Mouse (Mus musculus) left cerebral cortex, postnatal 10 days (tissue): Measurements from ENCODE around the gene Angptl1. TPM values are rescaled to one million over a fixed set of nuclear protein-coding genes. Genes with fewer than 3 reads are reported as not detected.

ENCODE experiments used
- DNase-seq, 2 experiments: peaks; one replicate each; pipeline ENCODE4 v3.0.0; 2021 to 2022; ENCODE audit warnings: low spot score in 2 of 2, mixed read lengths in 1 of 2; ENCODE audit errors: extremely low spot score in 1 of 2
- intact Hi-C: fragments of 180-260 bp; cut with DNase I; formaldehyde crosslinking; loops from one replicate; pipeline ENCODE4 v1.15.1; 2025
- total RNA-seq, 2 experiments: library from RNA; stranded (reverse); gene quantifications; 2 replicates each; pipeline ENCODE4 v1.2.3; 2021

The Angptl1 gene
- 1 to 10 TPM in 1 of 2 experiments, under 1 TPM in 1; 0.81 to 1.0 TPM for total RNA-seq

- intact Hi-C loops = no loop called here
- no peak for DNase-seq
Observed at GRCm38 (mm10) chr1:156838177-156838576, at the start of gene Angptl1. Gene Angptl1, plus strand, starts transcription at chr1:156838562.

DNA sequence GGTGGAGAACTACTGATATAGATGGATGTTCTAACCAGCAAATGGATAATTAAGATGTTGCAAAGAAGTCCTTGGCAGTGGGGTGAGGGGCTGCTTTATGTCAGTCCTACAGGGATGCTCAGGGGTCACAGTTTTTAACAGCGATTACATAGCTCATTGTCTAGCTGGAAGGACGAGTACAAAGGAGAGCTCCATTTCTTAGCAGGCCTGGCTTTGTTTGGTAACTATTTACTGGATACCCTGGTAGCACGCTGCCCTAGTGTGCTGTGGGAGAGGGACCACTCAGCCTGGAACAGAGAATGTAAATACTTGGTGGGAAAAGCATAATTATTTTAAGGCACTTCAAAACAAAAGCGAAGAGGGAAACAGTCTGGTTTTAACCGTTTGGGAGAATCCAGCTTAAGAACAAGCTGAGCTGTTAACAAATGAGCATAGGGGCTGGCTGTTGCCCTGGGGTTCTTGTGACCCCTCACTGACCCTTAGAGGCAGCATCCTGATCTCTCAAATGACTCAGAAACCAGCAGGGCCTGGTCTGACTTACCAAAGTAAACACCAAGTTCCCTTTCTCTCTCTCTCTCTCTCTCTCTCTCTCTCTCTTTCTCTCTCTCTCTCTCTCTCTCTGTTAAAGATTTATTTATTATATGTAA, 48.4 kb upstream of the Angptl1 start:
- DNase-seq = no peak
- intact Hi-C loops = no loop called here

GRCm38 (mm10) chr1:156796251-156796650, 42.1 kb upstream of the Angptl1 start:
- DNase-seq = no peak
- intact Hi-C loops = no loop called here

GRCm38 (mm10) chr1:156801276-156801675, 37.1 kb upstream of the Angptl1 start:
- intact Hi-C loops = no loop called here
- DNase-seq = no peak

GRCm38 (mm10) chr1:156808332-156808731, 30.0 kb upstream of the Angptl1 start:
- DNase-seq = no peak
- intact Hi-C loops = loop anchor here (5.0 kb wide), 1 partner anchor 56 kb away; no protein-coding TSS in a partner anchor

- DNase-seq = no peak
- intact Hi-C loops = no loop called here
Observed at GRCm38 (mm10) chr1:156811928-156812327, 26.4 kb upstream of the Angptl1 start.

GRCm38 (mm10) chr1:156812716-156813115, 25.6 kb upstream of the Angptl1 start:
- no peak for DNase-seq
- intact Hi-C loops = no loop called here

DNA sequence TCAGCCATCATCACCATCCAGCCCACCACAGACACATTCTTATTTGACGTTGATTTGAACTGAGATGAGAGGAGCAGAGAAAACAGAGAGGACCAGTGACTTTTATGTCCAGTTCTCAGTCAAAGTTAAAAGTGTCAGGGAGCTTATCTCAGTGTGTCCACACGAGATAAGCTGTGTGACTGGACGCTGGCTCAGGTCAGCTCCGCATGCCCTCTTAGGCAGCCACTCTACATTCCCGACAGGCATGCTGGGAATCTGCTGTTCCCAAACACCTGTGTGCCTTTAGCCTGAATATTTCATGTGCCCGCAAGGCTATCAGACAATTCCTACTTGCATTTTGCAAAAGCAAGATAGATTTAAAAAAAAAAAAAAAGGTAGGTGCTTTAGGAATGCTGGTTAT, 24.9 kb upstream of the Angptl1 start:
- intact Hi-C loops = no loop called here
- DNase-seq = no peak

GRCm38 (mm10) chr1:156819236-156819635, 19.1 kb upstream of the Angptl1 start:
- intact Hi-C loops = no loop called here
- no peak for DNase-seq

- peak; percentile 7 to 53 for DNase-seq
- intact Hi-C loops = no loop called here
Observed at GRCm38 (mm10) chr1:156838695-156839094, 333 bp downstream of the Angptl1 start.

DNA sequence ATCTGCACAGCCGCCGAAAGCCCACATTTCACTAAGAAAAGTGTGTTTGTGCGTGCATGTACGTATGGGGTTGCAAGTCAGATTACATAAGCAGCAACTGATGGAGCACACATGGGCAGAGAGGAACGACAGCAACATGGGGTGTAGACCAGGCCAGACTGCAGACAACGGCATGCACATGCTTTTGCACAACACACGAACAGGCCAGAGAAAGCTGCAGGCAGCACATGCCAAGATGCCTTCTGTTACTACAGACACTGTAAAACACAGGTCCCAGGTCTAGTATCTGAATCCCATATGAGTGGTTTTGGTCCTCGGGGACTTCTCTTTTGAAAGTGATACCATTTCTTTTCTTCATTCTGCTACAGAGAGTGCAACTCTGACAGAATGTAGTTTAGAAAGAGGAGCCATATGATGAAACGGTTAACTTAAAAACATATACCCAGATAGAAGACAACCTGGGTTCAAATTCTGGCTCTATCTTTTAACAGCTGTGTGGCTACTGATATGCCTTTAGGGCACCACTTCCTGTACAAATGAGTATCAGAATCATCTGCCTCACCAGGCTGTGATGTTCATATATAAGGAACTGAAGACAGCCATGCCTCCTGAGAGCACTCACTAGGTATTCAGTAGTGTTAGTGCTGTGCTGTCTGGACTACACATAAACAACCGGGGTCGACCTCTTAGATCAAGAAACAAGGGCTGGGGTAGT, 3.4 kb downstream of the Angptl1 start:
- DNase-seq = no peak
- intact Hi-C loops = no loop called here

GRCm38 (mm10) chr1:156847098-156847497, 8.7 kb downstream of the Angptl1 start:
- intact Hi-C loops = no loop called here
- DNase-seq = no peak

DNA sequence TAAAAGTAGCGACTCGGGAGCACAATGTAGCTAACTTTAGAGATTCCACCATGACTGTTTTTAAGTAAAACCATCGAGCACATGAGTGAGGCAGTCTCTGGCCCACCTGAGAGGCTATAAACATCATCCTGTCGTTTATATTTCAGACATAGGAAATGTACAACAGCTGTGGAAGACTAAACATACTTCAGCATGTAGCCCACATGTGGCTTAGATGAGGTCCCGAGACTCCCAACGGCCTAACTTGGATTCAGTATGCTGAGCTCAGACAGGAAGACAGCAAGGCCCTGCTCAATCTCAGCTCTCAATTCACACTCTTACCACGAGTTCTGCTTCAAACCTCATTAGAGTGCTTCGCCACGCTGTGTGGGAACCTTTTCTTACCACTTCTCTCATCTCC, 14.0 kb downstream of the Angptl1 start:
- intact Hi-C loops = no loop called here

DNA sequence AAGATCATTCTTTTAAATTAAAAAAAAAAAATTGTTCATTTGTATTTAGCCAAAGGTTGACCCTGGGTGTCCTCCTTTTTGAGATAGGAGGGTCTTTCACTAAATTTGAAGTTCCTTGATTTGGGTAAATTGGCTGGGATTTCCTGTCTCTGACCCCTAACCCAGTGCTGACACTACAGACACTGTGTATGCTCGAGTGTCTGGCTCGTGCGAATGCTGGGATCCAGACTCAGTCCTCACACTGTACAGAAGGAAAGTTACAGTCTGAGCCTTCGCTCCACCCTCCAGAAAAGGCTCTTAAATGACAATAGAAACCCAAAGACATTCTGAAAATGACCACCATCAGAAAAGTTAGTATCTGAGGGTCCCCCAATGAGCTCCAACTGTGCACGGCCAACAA, 14.5 kb downstream of the Angptl1 start:
- intact Hi-C loops = no loop called here
- no peak for DNase-seq

More for the DNA sequence above, 14.0 kb downstream of the Angptl1 start:
- no peak for DNase-seq

GRCm38 (mm10) chr1:156854558-156854957, 16.2 kb downstream of the Angptl1 start:
- no peak for DNase-seq
- intact Hi-C loops = no loop called here

DNA sequence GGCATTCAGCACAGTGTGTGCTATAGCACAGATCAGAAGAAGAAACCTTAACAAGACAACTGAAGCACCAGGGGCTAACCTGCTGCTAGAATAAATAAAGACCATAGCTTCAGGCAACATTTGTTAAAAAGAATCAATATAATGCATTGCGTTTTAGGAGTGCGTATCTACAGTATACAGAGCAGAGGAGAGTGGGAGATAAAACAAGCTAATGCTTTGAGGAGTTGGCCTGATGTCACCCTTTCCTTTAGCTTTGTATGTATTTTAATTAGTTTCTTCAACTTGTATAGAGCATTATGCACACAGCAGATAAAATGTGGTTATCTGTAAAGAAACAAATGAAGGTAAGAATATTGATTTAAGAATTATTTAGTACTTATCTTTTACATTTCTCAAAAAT, 18.3 kb downstream of the Angptl1 start:
- no peak for DNase-seq
- intact Hi-C loops = no loop called here

GRCm38 (mm10) chr1:156859156-156859555, 20.8 kb downstream of the Angptl1 start:
- intact Hi-C loops = no loop called here
- DNase-seq = no peak

- no peak for DNase-seq
- intact Hi-C loops = no loop called here
Observed at GRCm38 (mm10) chr1:156859711-156860250, 21.4 kb downstream of the Angptl1 start.

DNA sequence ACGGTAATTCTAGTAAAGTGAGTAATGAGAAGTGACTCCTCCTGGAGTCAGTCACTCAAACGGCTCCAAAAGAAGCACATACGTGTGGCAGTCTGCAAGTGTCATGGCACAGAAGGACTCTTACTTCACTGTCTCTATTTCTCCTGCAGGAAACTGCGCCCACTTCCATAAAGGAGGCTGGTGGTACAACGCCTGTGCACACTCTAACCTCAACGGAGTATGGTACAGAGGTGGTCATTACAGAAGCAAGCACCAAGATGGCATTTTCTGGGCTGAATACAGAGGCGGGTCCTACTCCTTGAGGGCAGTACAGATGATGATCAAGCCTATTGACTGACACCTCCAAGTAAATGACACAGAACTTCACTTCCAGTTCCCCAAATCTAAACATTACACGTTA, 21.9 kb downstream of the Angptl1 start:
- intact Hi-C loops = no loop called here

GRCm38 (mm10) chr1:156861475-156862043, 23.2 kb downstream of the Angptl1 start:
- no peak for DNase-seq
- intact Hi-C loops = no loop called here

More for the DNA sequence above, 21.9 kb downstream of the Angptl1 start:
- no peak for DNase-seq
